Mouse (Mus musculus) heart, adult 18-20 months (tissue): ENCODE measurements around the gene Tarbp2. TPM values are rescaled to one million over a fixed set of nuclear protein-coding genes. Genes with fewer than 3 reads are reported as not detected.

Experiments used
- DNase-seq, 2 experiments: peaks; one replicate each; pipeline ENCODE4 v3.0.0; 2021 to 2022; ENCODE audit warnings: mixed read lengths in 1 of 2
- total RNA-seq, 2 experiments: library from RNA; stranded (reverse); gene quantifications; 2 replicates each; pipeline ENCODE4 v1.2.3; 2021

Gene Tarbp2
- total RNA-seq, 2 experiments from 2014 or later = 40.1 to 43.0 TPM

- DNase-seq = no peak
These were observed 12.8 kb upstream of the Tarbp2 start for GRCm38 (mm10) chr15:102505073-102505769.

- DNase-seq = no peak
These were observed 12.1 kb upstream of the Tarbp2 start for GRCm38 (mm10) chr15:102505770-102506463.

- DNase-seq = no peak
These were observed 11.5 kb upstream of the Tarbp2 start for GRCm38 (mm10) chr15:102506464-102506830.

- DNase-seq = no peak
These were observed 11.1 kb upstream of the Tarbp2 start for GRCm38 (mm10) chr15:102506864-102507263.

- DNase-seq = no peak
These were observed 10.4 kb upstream of the Tarbp2 start for GRCm38 (mm10) chr15:102507561-102507960.

- no peak for DNase-seq
These were observed 9.7 kb upstream of the Tarbp2 start for GRCm38 (mm10) chr15:102508336-102508735.

GRCm38 (mm10) chr15:102510110-102510509 lies 7.9 kb upstream of the Tarbp2 start:
- DNase-seq = no peak

- peak; percentile 83 to 85 for DNase-seq
These were observed 7.3 kb upstream of the Tarbp2 start for GRCm38 (mm10) chr15:102510590-102511284.

- DNase-seq = no peak
These were observed 6.6 kb upstream of the Tarbp2 start for GRCm38 (mm10) chr15:102511285-102511833.

- no peak for DNase-seq
These were observed 6.0 kb upstream of the Tarbp2 start for GRCm38 (mm10) chr15:102512010-102512409.

- DNase-seq = no peak
These were observed 5.5 kb upstream of the Tarbp2 start for GRCm38 (mm10) chr15:102512471-102512870.

GRCm38 (mm10) chr15:102513004-102513403 lies 5.0 kb upstream of the Tarbp2 start:
- DNase-seq = no peak

- no peak for DNase-seq
These were observed 2.7 kb upstream of the Tarbp2 start for GRCm38 (mm10) chr15:102515261-102515660.

GRCm38 (mm10) chr15:102515791-102516190 lies 2.2 kb upstream of the Tarbp2 start:
- no peak for DNase-seq

- DNase-seq = no peak
These were observed 1.7 kb upstream of the Tarbp2 start for GRCm38 (mm10) chr15:102516293-102516692.

- peak; percentile 80 to 85 for DNase-seq
These were observed 1.1 kb upstream of the Tarbp2 start, which contains the start of gene Map3k12 for GRCm38 (mm10) chr15:102516728-102517404. Gene Map3k12, minus strand, starts transcription at chr15:102517064.

GRCm38 (mm10) chr15:102517631-102517975 lies 389 bp upstream of the Tarbp2 start:
- no peak for DNase-seq

- no peak for DNase-seq
These were observed 838 bp downstream of the Tarbp2 start for GRCm38 (mm10) chr15:102518859-102519201.

GRCm38 (mm10) chr15:102519211-102520141 lies 1.5 kb downstream of the Tarbp2 start:
- no peak for DNase-seq

- no peak for DNase-seq
These were observed 2.4 kb downstream of the Tarbp2 start for GRCm38 (mm10) chr15:102520416-102520815.

GRCm38 (mm10) chr15:102521480-102521879 lies 3.5 kb downstream of the Tarbp2 start:
- no peak for DNase-seq
